Mouse (Mus musculus) activated CD4-positive, CD25-positive, alpha-beta regulatory T cell (primary cell): Measurements from ENCODE around the gene Tagln3. TPM values are rescaled to one million over a fixed set of nuclear protein-coding genes. Genes with fewer than 3 reads are reported as not detected.

Experiments
- polyA plus RNA-seq, 2 experiments: library from polyadenylated mRNA; unstranded; fragments of 100-300 nt; shearing (Covaris generic); gene quantifications; one replicate each; pipeline ENCODE4 v1.2.1; 2017

Tagln3 gene
- polyA plus RNA-seq = under 1 TPM in 1 of 2 experiments, not detected in 1; 0.32 TPM

DNA sequence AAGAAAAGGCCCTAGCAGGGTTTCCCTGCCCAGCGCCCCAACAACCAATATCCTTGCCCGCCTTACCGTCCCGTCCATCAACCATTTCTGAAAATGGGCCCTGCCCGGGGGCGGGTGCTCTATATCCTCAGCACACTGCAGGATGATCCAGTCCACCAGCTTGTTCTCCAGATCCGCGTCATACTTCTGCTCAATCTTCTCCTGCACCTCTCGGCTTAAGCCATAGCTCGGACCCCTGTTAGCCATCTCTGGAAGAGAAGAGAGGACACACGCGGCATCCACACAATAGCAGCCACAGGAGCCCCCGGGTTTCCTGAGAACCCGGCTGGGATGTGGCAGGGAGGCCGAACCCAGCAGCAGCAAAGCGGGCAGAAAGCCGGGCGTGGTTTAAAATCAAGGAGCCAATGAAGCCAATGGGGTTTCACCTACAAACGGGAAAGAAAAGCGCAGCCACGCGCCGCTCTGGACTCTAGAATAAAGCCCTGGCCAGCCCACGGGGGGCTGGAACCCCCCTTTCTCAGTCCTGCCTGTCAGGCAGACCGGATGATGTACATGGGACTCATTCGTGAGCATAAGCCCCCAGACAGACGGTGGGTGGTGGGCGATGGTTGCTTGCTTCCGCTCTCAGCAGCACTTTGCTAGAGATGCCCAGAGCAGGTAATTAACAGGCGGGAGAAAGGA lies at the start of gene Tagln3:
Gene Tagln3, minus strand, starts transcription at position 548 of the 681 bp plus-strand sequence.

DNA sequence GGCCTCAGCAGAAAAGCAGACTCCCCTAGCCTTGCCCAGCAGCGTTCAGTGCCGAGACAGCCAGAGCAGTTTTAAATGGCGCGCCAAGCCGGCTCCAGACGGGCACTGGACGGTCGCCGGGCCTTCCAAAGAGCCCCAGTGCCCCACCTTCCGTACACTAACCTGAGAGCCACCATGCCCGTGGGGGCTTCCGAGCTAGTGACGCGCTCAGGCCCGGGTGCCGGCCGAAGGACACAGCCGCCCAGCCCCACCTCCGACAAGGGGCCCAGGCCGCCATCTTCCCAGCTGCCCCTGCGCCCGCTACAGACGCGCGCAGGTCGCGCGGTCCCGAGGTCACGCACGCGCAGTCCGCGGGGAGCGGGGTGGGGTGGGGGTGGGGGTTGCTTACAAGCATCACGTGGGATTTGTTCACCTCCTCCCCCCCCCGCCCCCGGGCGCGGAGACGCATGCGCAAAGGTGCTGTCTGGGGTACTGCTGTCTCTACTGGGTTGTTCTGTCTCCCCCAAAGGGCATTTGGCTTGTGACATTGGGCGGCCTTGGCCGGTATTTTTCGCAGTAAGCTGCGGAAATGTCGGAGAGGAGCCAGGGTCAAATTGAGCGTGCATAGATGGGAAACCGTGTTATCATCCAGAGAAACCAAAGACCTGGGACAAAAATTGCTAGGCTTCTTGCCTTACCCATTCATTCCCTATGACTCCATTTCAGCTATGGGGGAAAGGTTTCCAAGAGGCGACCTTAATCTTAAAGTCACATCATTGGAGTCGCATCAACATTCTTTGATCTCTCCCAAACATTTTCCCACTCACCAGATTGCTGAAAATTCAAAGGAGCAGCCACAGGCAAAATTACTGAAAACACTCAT lies 18.4 kb upstream of the Tagln3 start, which contains the start of gene Abhd10:
Gene Abhd10, minus strand, starts transcription at position 341 of the 862 bp plus-strand sequence.

GRCm38 (mm10) chr16:45693558-45693957 lies 30.9 kb downstream of the Tagln3 start, which contains the start of gene Tmprss7:
Gene Tmprss7 (minus strand): TSS chr16:45693658.

Other genes with a start within 250 kb of the Tagln3 start
- gene Gm609, start 231.6 kb downstream of the Tagln3 start, polyA plus RNA-seq = under 1 TPM in 1 of 2 experiments, not detected in 1; 0.09 TPM
- gene Gm17783, start 192.6 kb downstream of the Tagln3 start, polyA plus RNA-seq = not detected
- under 1 TPM in 1 of 2 experiments, not detected in 1; 0.10 TPM for gene Slc9c1, start 189.3 kb downstream of the Tagln3 start, polyA plus RNA-seq
- gene Gcsam, start 114.2 kb downstream of the Tagln3 start, polyA plus RNA-seq = under 1 TPM in 1 of 2 experiments, not detected in 1; 0.39 TPM
- gene BC016579, start 70.5 kb downstream of the Tagln3 start, polyA plus RNA-seq = not detected
- under 1 TPM in 1 of 2 experiments, not detected in 1; 0.11 TPM for gene Tmprss7, start 30.9 kb downstream of the Tagln3 start, polyA plus RNA-seq
- gene Abhd10, start 18.3 kb upstream of the Tagln3 start, polyA plus RNA-seq = 10 to 100 TPM; 22.6 to 24.9 TPM
- gene Phldb2, start 229.0 kb upstream of the Tagln3 start, polyA plus RNA-seq = under 1 TPM in 1 of 2 experiments, not detected in 1; 0.15 TPM